Mouse (Mus musculus) kidney, postnatal 14 days (tissue): Measurements from ENCODE around the gene Tmem161a.
A peak's percentile ranks its signal among the peaks of the same experiment; 100 is the strongest.
"Not testable (repeated sequence)": the region's sequence is repeated elsewhere in the genome, so short reads cannot be mapped to it uniquely, and the experiment has no call there.

ENCODE experiments used
- DNase-seq: peaks from one replicate; pipeline ENCODE4 v3.0.0; 2022; ENCODE audit warnings: mixed read lengths

The Tmem161a gene

DNA sequence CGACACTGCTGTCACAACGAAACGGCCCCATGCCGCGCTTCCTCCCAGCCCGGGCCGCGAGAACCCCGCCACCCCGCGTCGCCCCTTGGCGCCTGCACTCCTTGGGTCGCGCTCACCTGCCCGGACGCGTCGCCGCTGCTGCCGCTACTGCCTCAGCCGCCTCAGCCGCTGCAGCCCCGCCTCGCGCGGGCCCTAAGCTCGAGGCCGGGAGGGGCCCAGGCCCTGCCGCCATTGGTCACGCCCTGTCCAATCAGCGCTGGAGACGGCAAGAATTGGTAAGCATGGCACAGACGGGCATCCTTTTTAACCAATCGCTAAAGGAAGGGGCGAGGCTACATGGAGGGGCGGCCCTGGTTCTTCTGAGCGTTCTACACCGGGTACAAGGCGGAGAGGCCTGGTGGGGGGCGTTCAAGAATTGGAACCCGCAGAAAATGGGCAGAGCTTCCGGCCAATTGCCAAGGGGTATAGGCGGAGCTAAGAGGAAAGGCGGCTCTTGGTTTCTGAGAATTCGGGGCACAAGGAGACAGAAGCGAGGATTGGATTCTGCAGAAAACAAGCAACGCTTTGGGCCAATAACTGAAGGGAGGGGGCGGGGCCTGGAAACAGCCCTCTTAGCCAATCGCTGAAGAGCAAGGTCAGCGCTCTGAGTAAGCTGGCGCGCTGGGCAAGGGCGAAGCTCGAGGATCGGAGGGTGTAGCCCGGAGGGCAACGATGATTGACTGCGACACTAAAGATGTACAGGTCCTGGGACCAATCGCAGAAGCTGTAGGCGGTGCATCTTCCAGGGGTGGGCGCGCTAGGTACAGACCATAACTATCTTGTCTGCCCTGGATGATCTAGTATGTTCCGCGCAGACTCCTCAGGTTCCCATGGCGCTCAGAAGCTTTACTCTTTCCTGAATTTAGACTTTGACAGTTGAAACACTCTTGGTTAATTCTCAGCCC, 40.2 kb downstream of the Tmem161a start, which contains the start of gene Slc25a42:
Slc25a42 (minus strand) TSS at position 194 of the 944 bp plus-strand sequence.
- DNase-seq: peak; percentile 99

GRCm38 (mm10) chr8:70214411-70214810, 42.3 kb downstream of the Tmem161a start:
- DNase-seq: no peak

- DNase-seq: no peak
These were observed 42.9 kb downstream of the Tmem161a start for GRCm38 (mm10) chr8:70215092-70215491.

DNA sequence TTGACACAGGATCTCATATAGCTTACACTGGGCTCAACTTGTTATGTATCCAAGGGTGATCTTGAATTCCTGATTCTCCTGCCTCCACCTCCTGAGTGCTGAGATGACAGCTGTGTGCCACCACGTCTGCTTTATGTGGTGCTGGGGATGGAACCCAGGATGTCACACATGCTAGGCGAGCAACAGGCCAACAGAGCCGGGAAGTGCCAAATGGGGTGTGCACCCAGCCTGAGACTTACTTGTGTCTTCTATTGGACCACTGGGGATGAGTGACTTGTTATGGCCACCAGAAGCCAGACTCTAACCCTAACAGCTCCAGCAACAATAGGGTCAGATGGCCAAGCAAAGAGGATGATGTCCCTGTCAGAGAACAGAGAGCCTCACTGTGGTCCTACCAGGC, 44.0 kb downstream of the Tmem161a start:
- DNase-seq: not testable (repeated sequence)

- DNase-seq: peak; percentile 86
These were observed 44.4 kb downstream of the Tmem161a start for GRCm38 (mm10) chr8:70216566-70216965.

DNA sequence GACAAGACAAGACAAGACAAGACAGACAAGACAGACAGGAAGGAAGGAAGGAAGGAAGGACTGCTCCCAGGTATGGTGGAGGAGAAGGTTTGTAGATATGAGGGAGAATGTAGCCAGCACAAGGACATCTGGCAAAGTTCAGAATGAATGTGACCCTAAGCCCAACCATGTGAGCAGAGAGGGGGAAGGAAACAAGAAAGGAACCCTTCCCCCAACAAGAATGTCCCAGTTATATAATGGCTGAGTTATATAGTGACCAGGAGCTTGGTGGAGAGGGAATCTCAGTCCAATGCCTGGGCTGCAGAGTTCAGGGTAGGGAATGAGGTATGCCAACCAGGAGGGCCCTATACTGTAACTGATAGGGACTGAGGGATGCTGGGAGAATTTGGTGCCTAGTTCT, 45.3 kb downstream of the Tmem161a start:
- peak; percentile 73 for DNase-seq

DNA sequence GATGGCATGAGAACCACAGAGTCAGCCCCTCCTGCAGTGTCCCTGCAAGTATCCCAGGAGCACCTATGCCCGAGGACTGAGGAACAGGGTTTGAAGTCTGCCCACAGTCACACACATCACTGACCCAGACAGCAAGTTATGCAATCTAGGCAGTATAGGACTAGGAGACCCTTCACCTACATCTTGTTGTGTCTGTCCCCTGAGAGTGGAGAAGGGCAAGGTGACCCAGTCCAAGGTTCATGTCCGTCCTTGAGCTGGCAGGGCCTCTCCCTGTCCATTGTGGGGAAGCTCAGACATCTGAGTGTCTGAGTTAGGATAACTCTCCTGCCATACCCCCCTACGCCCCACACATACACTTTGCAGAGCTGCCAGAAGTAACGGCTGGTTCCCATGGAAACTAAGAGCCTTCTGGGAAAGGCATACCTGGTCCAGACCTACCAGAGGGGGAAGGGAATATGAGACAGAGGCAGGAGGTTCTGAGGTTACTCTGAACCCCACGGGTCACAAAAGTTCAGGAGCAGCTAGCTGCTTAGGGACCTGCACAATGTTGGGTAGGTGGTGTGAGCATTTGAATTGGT, 47.0 kb downstream of the Tmem161a start:
- peak; percentile 59 for DNase-seq

DNA sequence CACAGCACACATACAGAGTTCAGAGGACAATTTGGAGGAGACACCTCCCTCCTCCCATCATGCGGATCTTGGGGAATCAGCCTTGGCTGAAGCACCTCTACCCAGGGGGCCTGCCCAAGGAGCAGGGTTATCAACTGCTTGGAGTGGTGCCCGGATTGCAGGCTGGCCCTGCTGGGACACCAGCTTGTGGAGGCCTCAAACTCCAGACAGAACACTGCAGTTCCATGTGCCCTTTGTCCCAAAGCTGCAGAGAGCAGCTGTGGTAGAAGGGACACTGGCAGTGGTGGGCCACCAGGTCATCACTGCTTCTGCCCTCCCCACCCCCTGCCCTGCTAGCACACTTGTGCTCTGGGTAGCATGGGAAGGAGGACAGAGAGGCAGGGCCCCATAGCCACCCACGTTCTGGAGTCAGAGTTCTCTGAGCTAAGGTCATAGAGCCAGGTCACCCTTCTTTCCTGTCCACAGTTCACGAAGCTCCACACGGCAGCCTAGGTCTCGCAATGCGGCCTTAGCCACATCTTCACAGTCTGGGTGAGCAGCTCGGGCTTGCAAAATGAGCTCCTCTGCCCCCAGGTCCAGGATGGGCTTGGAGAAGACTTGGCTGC, 48.2 kb downstream of the Tmem161a start:
- peak; percentile 79 for DNase-seq

GRCm38 (mm10) chr8:70220911-70221310, 48.8 kb downstream of the Tmem161a start:
- no peak for DNase-seq

- no peak for DNase-seq
These were observed 49.9 kb downstream of the Tmem161a start for GRCm38 (mm10) chr8:70222041-70222440.

- peak; percentile 79 for DNase-seq
These were observed 51.2 kb downstream of the Tmem161a start for GRCm38 (mm10) chr8:70223341-70223740.

GRCm38 (mm10) chr8:70227997-70228396, 55.8 kb downstream of the Tmem161a start:
- no peak for DNase-seq

GRCm38 (mm10) chr8:70230837-70231236, 58.7 kb downstream of the Tmem161a start:
- no peak for DNase-seq
